Mouse (Mus musculus): ENCODE measurements around the gene Cacna1g. TPM values are rescaled to one million over a fixed set of nuclear protein-coding genes. Genes with fewer than 3 reads are reported as not detected.

Gene Cacna1g
- polyA plus RNA-seq, 1 experiment from 2014 or later = 30.5 TPM

DNA sequence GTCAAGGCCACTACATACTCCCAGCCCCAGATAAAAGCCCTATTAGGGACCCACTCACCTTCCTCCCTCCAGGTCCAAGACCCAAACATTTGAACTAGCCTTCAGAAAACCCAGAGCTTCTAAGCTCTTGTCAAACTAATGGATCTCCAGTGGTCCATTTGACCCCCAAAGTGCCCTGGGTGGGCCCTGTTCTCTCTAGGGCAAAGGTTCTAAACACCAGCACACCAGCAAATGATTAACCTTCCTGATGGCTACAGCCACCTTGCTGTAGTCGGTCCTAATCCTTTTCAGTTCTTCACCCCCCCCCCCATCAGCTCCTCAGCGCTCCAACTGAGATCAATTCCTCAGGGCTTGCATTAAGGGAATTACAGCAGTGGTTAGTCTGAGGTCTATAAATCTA lies 9.8 kb downstream of the Cacna1g start:
- ATAC-seq (ENCODE audit: low read depth) (no peak), DNase-seq (ENCODE audit: low spot score) (no peak)
- Histone ChIP-seq H3K9me3 (ENCODE audit: control insufficient read depth, low read length) (no peaks in the 10 kb centered on the region), H3K36me3 (ENCODE audit: control insufficient read depth, insufficient read depth, low read length) (peaks cover 50% of the 10 kb centered on the region), H3K4me1 (ENCODE audit: control insufficient read depth, insufficient read depth, low read length) (peaks cover 32% of the 10 kb centered on the region), H3K9ac (ENCODE audit: low read depth, low read length) (no peak overlapping the region), H3K4me2 (ENCODE audit: low read depth, low read length) (no peak overlapping the region), H3K4me3 (ENCODE audit: low read depth, low read length) (no peak overlapping the region), H3K27me3 (replicated peaks; ENCODE audit: control insufficient read depth, insufficient read depth, low read length) (no peaks in the 10 kb centered on the region), H3K27ac (replicated peaks; ENCODE audit: low read depth, low read length) (no peak overlapping the region)
- 39% methylated on average over 2 of the region's 2 CpGs for WGBS

DNA sequence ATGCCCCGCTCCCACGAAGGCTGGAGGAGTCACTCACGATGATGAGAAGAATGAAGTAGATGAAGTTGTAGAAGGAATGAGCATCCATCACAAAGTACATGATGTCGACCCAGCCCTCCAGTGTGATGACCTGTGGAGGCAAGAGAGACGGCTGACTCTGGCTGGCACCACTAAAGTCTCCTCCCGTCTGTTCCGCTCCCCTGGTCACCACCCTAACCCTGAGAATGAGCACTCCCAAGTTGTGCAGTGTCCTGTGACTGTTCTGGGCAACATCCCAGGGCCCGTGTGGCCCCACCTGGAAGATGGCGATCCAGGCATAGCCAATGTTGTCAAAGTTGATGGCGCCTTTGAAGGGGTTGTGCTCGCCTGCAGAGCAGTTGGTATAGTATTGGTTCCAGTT lies 12.1 kb downstream of the Cacna1g start:
- 90% methylated on average over 11 of the region's 11 CpGs for WGBS
- no peak for DNase-seq (ENCODE audit: low spot score)
- ATAC-seq (ENCODE audit: low read depth) = no peak

DNA sequence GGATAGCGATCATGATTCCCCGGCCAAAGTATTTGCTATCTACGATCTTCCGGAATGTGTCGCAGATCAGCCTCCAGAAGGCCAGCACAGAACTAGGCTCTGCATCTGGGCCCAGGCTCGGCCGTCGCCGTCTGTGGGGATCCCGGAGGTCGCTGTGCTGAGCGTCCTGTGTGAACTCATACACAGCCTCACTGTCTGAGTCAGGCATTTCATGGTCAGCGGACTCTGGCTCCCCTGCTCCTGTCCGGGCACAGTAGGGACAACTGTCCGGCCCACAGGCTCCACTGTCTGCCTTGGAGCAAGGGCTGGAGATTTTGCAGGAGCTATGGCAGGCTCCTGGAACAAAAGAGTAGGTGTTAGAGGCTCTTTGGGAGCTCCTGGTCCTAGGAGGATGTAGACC lies 17.0 kb downstream of the Cacna1g start:
- Histone ChIP-seq H3K4me3 (ENCODE audit: low read depth, low read length) (no peak overlapping the region), H3K9ac (ENCODE audit: low read depth, low read length) (no peak overlapping the region), H3K4me1 (ENCODE audit: control insufficient read depth, insufficient read depth, low read length) (no peaks in the 10 kb centered on the region), H3K27ac (replicated peaks; ENCODE audit: low read depth, low read length) (no peak overlapping the region), H3K9me3 (ENCODE audit: control insufficient read depth, low read length) (no peaks in the 10 kb centered on the region), H3K4me2 (ENCODE audit: low read depth, low read length) (no peak overlapping the region), H3K36me3 (ENCODE audit: control insufficient read depth, insufficient read depth, low read length) (peaks cover 87% of the 10 kb centered on the region), H3K27me3 (replicated peaks; ENCODE audit: control insufficient read depth, insufficient read depth, low read length) (no peaks in the 10 kb centered on the region)
- DNase-seq (ENCODE audit: low spot score) (no peak), ATAC-seq (ENCODE audit: low read depth) (no peak)
- 82% methylated on average over 15 of the region's 15 CpGs for WGBS

More for the DNA sequence above, 12.1 kb downstream of the Cacna1g start:
- Histone ChIP-seq H3K4me2 (ENCODE audit: low read depth, low read length) (no peak overlapping the region), H3K36me3 (ENCODE audit: control insufficient read depth, insufficient read depth, low read length) (peaks cover 69% of the 10 kb centered on the region), H3K27me3 (replicated peaks; ENCODE audit: control insufficient read depth, insufficient read depth, low read length) (no peaks in the 10 kb centered on the region), H3K9me3 (ENCODE audit: control insufficient read depth, low read length) (no peaks in the 10 kb centered on the region), H3K4me3 (ENCODE audit: low read depth, low read length) (no peak overlapping the region), H3K27ac (replicated peaks; ENCODE audit: low read depth, low read length) (no peak overlapping the region), H3K9ac (ENCODE audit: low read depth, low read length) (0 out of 2 replicates have a peak overlapping the region, but pooled peaks have one; percentile 5), H3K4me1 (ENCODE audit: control insufficient read depth, insufficient read depth, low read length) (peaks cover 10% of the 10 kb centered on the region; the same call in 1 of the 2 replicates)

DNA sequence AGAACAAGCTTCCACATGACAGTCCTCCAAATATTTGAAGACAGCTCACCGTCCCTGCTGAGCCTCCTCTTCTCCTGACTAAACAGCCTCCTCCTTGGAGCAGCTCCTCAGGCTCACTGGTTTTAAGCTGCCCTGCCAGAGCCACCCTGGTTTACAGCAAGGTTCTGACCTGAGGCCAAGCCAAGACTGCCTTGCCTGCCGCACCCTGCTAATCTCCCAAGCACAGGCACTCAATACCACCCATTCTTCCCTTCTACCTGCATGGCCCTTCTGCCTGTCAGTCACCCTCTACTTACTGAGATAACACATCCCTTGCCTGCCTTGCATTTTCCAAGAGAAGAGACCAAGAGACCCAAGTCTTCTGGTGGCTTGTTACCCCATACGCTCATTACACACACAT lies 17.7 kb downstream of the Cacna1g start:
- no peaks in the 10 kb centered on the region for H3K4me1 ChIP-seq (ENCODE audit: control insufficient read depth, insufficient read depth, low read length)
- no peak overlapping the region for H3K9ac ChIP-seq (ENCODE audit: low read depth, low read length)
- no peak overlapping the region for H3K27ac ChIP-seq (replicated peaks; ENCODE audit: low read depth, low read length)
- no peak overlapping the region for H3K4me2 ChIP-seq (ENCODE audit: low read depth, low read length)
- no peak overlapping the region for H3K4me3 ChIP-seq (ENCODE audit: low read depth, low read length)
- H3K36me3 ChIP-seq (ENCODE audit: control insufficient read depth, insufficient read depth, low read length) = peaks cover 86% of the 10 kb centered on the region
- DNase-seq (ENCODE audit: low spot score) (no peak), ATAC-seq (ENCODE audit: low read depth) (no peak)
- 69% methylated on average over 3 of the region's 3 CpGs for WGBS
- no peaks in the 10 kb centered on the region for H3K9me3 ChIP-seq (ENCODE audit: control insufficient read depth, low read length)
- H3K27me3 ChIP-seq (replicated peaks; ENCODE audit: control insufficient read depth, insufficient read depth, low read length) = no peaks in the 10 kb centered on the region

DNA sequence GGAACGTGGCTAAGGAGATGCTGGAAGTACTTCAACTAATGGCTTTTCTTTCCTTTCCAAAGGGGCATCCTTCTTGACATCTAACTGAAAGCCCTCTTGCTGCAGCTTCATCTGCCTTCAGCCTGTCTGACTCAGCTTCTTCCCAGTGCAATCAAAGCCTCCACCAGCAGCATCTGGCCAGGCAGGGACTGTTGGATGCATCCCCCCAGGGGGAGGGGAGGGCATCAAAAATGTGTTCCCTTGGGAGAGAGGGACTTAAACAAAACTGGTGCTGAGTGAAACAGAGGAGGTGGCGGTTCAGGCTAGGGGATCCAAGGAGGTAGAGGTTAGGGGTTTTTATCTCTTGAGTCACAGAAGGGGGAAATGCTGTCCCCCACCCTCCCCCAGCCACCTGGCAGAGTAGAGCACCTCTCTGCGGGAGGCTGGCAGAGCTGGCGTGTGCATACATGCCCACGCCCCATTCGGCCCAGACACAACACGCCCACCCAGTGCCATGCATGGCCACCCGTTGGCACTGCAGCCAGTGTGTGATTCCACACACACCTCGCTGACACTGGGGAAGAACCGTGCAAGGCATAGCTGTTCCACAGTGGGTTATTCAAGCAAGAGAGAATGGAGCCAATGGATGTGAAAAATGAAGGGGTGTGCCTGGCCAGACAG lies 18.7 kb downstream of the Cacna1g start:
- H3K36me3 ChIP-seq (ENCODE audit: control insufficient read depth, insufficient read depth, low read length) = peaks cover 83% of the 10 kb centered on the region
- no peaks in the 10 kb centered on the region for H3K4me1 ChIP-seq (ENCODE audit: control insufficient read depth, insufficient read depth, low read length)
- no peak for ATAC-seq (ENCODE audit: low read depth)

DNA sequence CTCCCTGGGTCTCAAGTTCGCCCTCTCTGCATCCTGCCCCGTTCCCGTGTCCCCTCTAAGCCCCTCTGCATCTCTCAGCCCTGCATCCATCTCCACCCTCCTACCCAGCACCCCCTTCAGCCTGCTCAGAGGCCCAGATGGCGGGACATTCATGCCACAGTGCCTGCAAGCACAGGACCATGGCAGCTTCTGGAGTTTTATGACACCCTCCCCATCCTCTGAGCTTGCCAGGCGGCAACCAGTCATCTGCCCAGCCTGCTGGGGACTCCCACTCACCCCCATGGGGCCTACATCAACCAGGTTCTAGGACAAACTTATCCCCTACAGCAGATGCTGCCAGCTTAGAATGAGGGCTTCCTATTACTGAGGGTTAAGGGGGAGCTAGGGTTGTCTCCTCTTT lies 19.2 kb downstream of the Cacna1g start:
- H3K27ac ChIP-seq (replicated peaks; ENCODE audit: low read depth, low read length) = no peak overlapping the region
- no peaks in the 10 kb centered on the region for H3K9me3 ChIP-seq (ENCODE audit: control insufficient read depth, low read length)
- H3K36me3 ChIP-seq (ENCODE audit: control insufficient read depth, insufficient read depth, low read length) = peaks cover 83% of the 10 kb centered on the region
- no peak for ATAC-seq (ENCODE audit: low read depth)
- no peak overlapping the region for H3K4me2 ChIP-seq (ENCODE audit: low read depth, low read length)
- H3K27me3 ChIP-seq (replicated peaks; ENCODE audit: control insufficient read depth, insufficient read depth, low read length) = no peaks in the 10 kb centered on the region
- H3K4me3 ChIP-seq (ENCODE audit: low read depth, low read length) = no peak overlapping the region
- H3K9ac ChIP-seq (ENCODE audit: low read depth, low read length) = peak overlapping the region; percentile 2; the same call in 1 of the 2 replicates
- H3K4me1 ChIP-seq (ENCODE audit: control insufficient read depth, insufficient read depth, low read length) = no peaks in the 10 kb centered on the region
- no peak for DNase-seq (ENCODE audit: low spot score)
- WGBS = 69% methylated on average over 5 of the region's 5 CpGs

More for the DNA sequence above, 18.7 kb downstream of the Cacna1g start:
- H3K27me3 ChIP-seq (replicated peaks; ENCODE audit: control insufficient read depth, insufficient read depth, low read length) = no peaks in the 10 kb centered on the region
- H3K9ac ChIP-seq (ENCODE audit: low read depth, low read length) = no peak overlapping the region
- no peak overlapping the region for H3K4me3 ChIP-seq (ENCODE audit: low read depth, low read length)
- no peak overlapping the region for H3K4me2 ChIP-seq (ENCODE audit: low read depth, low read length)
- H3K27ac ChIP-seq (replicated peaks; ENCODE audit: low read depth, low read length) = no peak overlapping the region
- WGBS = 65% methylated on average over 10 of the region's 10 CpGs
- H3K9me3 ChIP-seq (ENCODE audit: control insufficient read depth, low read length) = no peaks in the 10 kb centered on the region
- no peak for DNase-seq (ENCODE audit: low spot score)

DNA sequence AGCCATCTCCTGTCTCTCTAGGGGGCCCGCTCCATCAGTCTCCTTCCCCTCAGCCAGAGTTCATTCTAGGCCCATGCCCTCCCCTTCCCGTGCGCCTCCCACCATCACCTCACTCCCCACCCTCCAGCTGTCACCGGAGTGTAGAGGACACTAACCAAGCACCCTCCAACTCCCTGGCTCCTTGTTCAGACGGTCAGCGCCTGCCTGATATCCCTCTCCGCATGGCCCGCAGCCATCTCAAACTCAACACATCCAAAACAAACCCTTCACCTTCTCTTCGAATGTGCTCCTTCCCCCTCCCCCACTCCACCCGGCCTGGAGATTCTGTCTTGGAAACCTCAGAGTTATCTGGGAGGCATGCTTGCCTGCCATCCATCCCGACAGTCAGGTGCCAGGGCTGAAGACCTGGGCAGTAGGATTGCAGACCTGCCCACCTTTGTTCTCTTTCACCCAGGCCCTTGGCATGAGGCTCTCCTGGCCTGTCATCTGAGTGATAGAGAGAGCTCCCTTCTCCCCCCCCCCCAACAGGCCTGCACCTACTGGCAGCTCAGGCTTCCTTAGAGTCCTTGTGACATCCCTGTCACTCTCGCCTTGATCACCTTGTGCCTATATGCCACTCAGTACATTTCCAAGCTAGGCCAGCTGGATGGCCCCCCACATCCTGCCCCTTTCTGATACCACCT lies 22.8 kb downstream of the Cacna1g start:
- no peak overlapping the region for H3K4me2 ChIP-seq (ENCODE audit: low read depth, low read length)
- no peaks in the 10 kb centered on the region for H3K27me3 ChIP-seq (replicated peaks; ENCODE audit: control insufficient read depth, insufficient read depth, low read length)
- ATAC-seq (ENCODE audit: low read depth) (no peak), DNase-seq (ENCODE audit: low spot score) (no peak)
- H3K36me3 ChIP-seq (ENCODE audit: control insufficient read depth, insufficient read depth, low read length) = peaks cover 62% of the 10 kb centered on the region
- no peaks in the 10 kb centered on the region for H3K9me3 ChIP-seq (ENCODE audit: control insufficient read depth, low read length)
- no peak overlapping the region for H3K9ac ChIP-seq (ENCODE audit: low read depth, low read length)
- no peaks in the 10 kb centered on the region for H3K4me1 ChIP-seq (ENCODE audit: control insufficient read depth, insufficient read depth, low read length)
- no peak overlapping the region for H3K27ac ChIP-seq (replicated peaks; ENCODE audit: low read depth, low read length)
- 59% methylated on average over 12 of the region's 12 CpGs for WGBS
- H3K4me3 ChIP-seq (ENCODE audit: low read depth, low read length) = no peak overlapping the region

DNA sequence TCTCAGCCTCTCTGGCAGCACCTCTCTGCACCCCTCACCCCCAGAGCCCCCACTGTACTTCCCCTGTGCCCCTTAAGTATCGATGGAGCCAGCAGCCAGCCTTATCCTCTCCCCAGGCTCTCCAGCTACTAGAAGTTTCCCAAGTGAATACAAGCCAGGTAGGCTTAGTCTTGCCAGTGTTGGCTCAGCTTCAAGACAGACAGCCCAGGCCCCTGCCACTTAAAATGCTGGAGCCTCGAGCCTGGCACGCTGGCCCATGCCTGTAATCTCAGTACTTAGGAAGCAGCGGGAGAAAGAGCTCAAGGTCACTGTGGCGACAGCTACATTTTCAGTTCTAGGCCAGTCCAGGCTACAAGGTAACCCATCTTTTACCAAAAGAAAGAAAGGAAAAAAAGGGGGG lies 24.1 kb downstream of the Cacna1g start:
- H3K36me3 ChIP-seq (ENCODE audit: control insufficient read depth, insufficient read depth, low read length) = peaks cover 50% of the 10 kb centered on the region
- H3K4me3 ChIP-seq (ENCODE audit: low read depth, low read length) = no peak overlapping the region
- ATAC-seq (ENCODE audit: low read depth) (no peak), DNase-seq (ENCODE audit: low spot score) (peak; percentile 16)
- WGBS = 47% methylated on average over 5 of the region's 5 CpGs
- H3K4me1 ChIP-seq (ENCODE audit: control insufficient read depth, insufficient read depth, low read length) = peaks cover 7% of the 10 kb centered on the region; the same call in 1 of the 2 replicates
- H3K4me2 ChIP-seq (ENCODE audit: low read depth, low read length) = no peak overlapping the region
- H3K27me3 ChIP-seq (replicated peaks; ENCODE audit: control insufficient read depth, insufficient read depth, low read length) = no peaks in the 10 kb centered on the region
- H3K9ac ChIP-seq (ENCODE audit: low read depth, low read length) = no peak overlapping the region
- H3K9me3 ChIP-seq (ENCODE audit: control insufficient read depth, low read length) = no peaks in the 10 kb centered on the region
- H3K27ac ChIP-seq (replicated peaks; ENCODE audit: low read depth, low read length) = peak overlapping the region; percentile 33; the same call in 1 of the 2 replicates

Measured in embryonic facial prominence, embryonic 14.5 days (tissue).